Mouse (Mus musculus): ENCODE data around the gene Arhgap17. TPM values are rescaled to one million over a fixed set of nuclear protein-coding genes. Genes with fewer than 3 reads are reported as not detected.

The Arhgap17 gene
- total and polyA plus RNA-seq, 3 experiments: 2.6 to 124 (median 33.7) TPM

- no peaks in the 10 kb centered on the region for H3K9me3 ChIP-seq (replicated peaks; ENCODE audit: insufficient read depth, low read length)
- H3K27me3 ChIP-seq (ENCODE audit: control insufficient read depth in 1 of 2, insufficient read depth in 2 of 2, low read length in 2 of 2): no peaks in the 10 kb centered on the region
- H3K4me3 ChIP-seq (ENCODE audit: control insufficient read depth in 1 of 2, insufficient read depth in 1 of 2, low read depth in 2 of 2, low read length in 2 of 2): no peak overlapping the region
- no peak for DNase-seq (ENCODE audit: low read depth, low spot score)
- no peaks in the 10 kb centered on the region for H3K4me1 ChIP-seq (ENCODE audit: control insufficient read depth in 1 of 2, insufficient read depth in 2 of 2, low read length in 2 of 2)
- no peaks in the 10 kb centered on the region for H3K79me2 ChIP-seq (ENCODE audit: control insufficient read depth, insufficient read depth, low read length, poor library complexity)
- H3K36me3 ChIP-seq (ENCODE audit: control insufficient read depth in 1 of 2, insufficient read depth in 2 of 2, low read length in 2 of 2): no peaks in the 10 kb centered on the region; a peak in 1 of 4 replicates
- H3K9ac ChIP-seq (ENCODE audit: control insufficient read depth, low read depth, low read length, poor library complexity, severe bottlenecking): no peak overlapping the region
- TF ChIP-seq MXI1 (IDR thresholded peaks at IDR 0.05; ENCODE audit: low read depth, low read length): no peak
- no peak for TF ChIP-seq SMC3 (IDR thresholded peaks at IDR 0.05; ENCODE audit: low read depth, low read length)
- TF ChIP-seq ETS1 (IDR thresholded peaks at IDR 0.05; ENCODE audit: low read depth, low read length): no peak
- no peak for TF ChIP-seq RAD21 (IDR thresholded peaks at IDR 0.05; ENCODE audit: low read depth, low read length)
- no peak for TF ChIP-seq GABPA (IDR thresholded peaks at IDR 0.05; ENCODE audit: low read depth, low read length)
- no peak for TF ChIP-seq BHLHE40 (IDR thresholded peaks at IDR 0.05; ENCODE audit: borderline replicate concordance, low read depth, low read length)
- no peak for TF ChIP-seq MYC (IDR thresholded peaks at IDR 0.05; ENCODE audit: low read depth, low read length)
- TF ChIP-seq NELFE (IDR thresholded peaks at IDR 0.05; ENCODE audit: low read depth, low read length): no peak
- TF ChIP-seq MYB (IDR thresholded peaks at IDR 0.05; ENCODE audit: low read depth, low read length): no peak
- TF ChIP-seq UBTF (IDR thresholded peaks at IDR 0.05; ENCODE audit: borderline replicate concordance, insufficient read depth, low read depth, low read length): no peak
- TF ChIP-seq GATA1 (IDR thresholded peaks at IDR 0.05; ENCODE audit: low read depth, low read length): no peak
- no peak for TF ChIP-seq POLR2AphosphoS5 (IDR thresholded peaks at IDR 0.05; ENCODE audit: borderline replicate concordance, low read depth, low read length)
- no peak for TF ChIP-seq JUND (IDR thresholded peaks at IDR 0.05; ENCODE audit: low read depth, low read length)
- TF ChIP-seq ZKSCAN1 (IDR thresholded peaks at IDR 0.05; ENCODE audit: low read depth, low read length): no peak
- TF ChIP-seq KAT2A (conservative IDR thresholded peaks at IDR 0.05; ENCODE audit: low read depth, low read length): no peak
- no peak for TF ChIP-seq USF1 (IDR thresholded peaks at IDR 0.05; ENCODE audit: low read depth, low read length)
- TF ChIP-seq ZMIZ1 (IDR thresholded peaks at IDR 0.05; ENCODE audit: low read depth, low read length): no peak
- no peak for TF ChIP-seq E2F4 (IDR thresholded peaks at IDR 0.05; ENCODE audit: borderline replicate concordance, low read depth, low read length)
- no peak overlapping the region for H3K27ac ChIP-seq (ENCODE audit: control insufficient read depth, low read depth, low read length)
Observed at GRCm38 (mm10) chr7:123298225-123298624, 71.5 kb downstream of the Arhgap17 start.

GRCm38 (mm10) chr7:123296097-123296496 lies 73.6 kb downstream of the Arhgap17 start:
- H3K36me3 ChIP-seq (ENCODE audit: control insufficient read depth in 1 of 2, insufficient read depth in 2 of 2, low read length in 2 of 2): peaks cover 0 to 1% of the 10 kb centered on the region in 2 experiments; a peak in 1 of 4 replicates
- TF ChIP-seq BHLHE40 (IDR thresholded peaks at IDR 0.05; ENCODE audit: borderline replicate concordance, low read depth, low read length) (no peak), ZNF384 (IDR thresholded peaks at IDR 0.05; ENCODE audit: low read depth, low read length) (no peak), HCFC1 (IDR thresholded peaks at IDR 0.05; ENCODE audit: low read depth, low read length) (no peak), USF1 (IDR thresholded peaks at IDR 0.05; ENCODE audit: low read depth, low read length) (no peak), MAFK (IDR thresholded peaks at IDR 0.05; ENCODE audit: borderline replicate concordance, low read depth, low read length) (no peak), USF2 (IDR thresholded peaks at IDR 0.05; ENCODE audit: borderline replicate concordance in 1 of 2, insufficient read depth in 1 of 2, low read depth in 1 of 2, low read length in 2 of 2) (no peak), MYB (IDR thresholded peaks at IDR 0.05; ENCODE audit: low read depth, low read length) (no peak), E2F4 (IDR thresholded peaks at IDR 0.05; ENCODE audit: borderline replicate concordance, low read depth, low read length) (no peak), SMC3 (IDR thresholded peaks at IDR 0.05; ENCODE audit: low read depth, low read length) (no peak), MAZ (IDR thresholded peaks at IDR 0.05; ENCODE audit: low read depth, low read length) (no peak), MAX (IDR thresholded peaks at IDR 0.05; ENCODE audit: low read length) (no peak), ZC3H11A (IDR thresholded peaks at IDR 0.05; ENCODE audit: low read depth, low read length) (no peak), SIN3A (IDR thresholded peaks at IDR 0.05; ENCODE audit: low read length) (no peak), GABPA (IDR thresholded peaks at IDR 0.05; ENCODE audit: low read depth, low read length) (no peak), NRF1 (IDR thresholded peaks at IDR 0.05; ENCODE audit: insufficient read depth, low read depth, low read length, poor library complexity, severe bottlenecking) (no peak), ELF1 (IDR thresholded peaks at IDR 0.05; ENCODE audit: low read depth, low read length) (no peak), TBP (IDR thresholded peaks at IDR 0.05; ENCODE audit: low read depth, low read length) (no peak)
- H3K79me2 ChIP-seq (ENCODE audit: control insufficient read depth, insufficient read depth, low read length, poor library complexity): no peaks in the 10 kb centered on the region

More at GRCm38 (mm10) chr7:123296097-123296496, 73.6 kb downstream of the Arhgap17 start:
- H3K9ac ChIP-seq (ENCODE audit: control insufficient read depth, low read depth, low read length, poor library complexity, severe bottlenecking): no peak overlapping the region
- H3K9me3 ChIP-seq (replicated peaks; ENCODE audit: insufficient read depth, low read length): no peaks in the 10 kb centered on the region
- DNase-seq (ENCODE audit: low read depth, low spot score): no peak
- H3K27me3 ChIP-seq (ENCODE audit: control insufficient read depth in 1 of 2, insufficient read depth in 2 of 2, low read length in 2 of 2): no peaks in the 10 kb centered on the region
- H3K4me1 ChIP-seq (ENCODE audit: control insufficient read depth in 1 of 2, insufficient read depth in 2 of 2, low read length in 2 of 2): no peaks in the 10 kb centered on the region
- no peak overlapping the region for H3K27ac ChIP-seq (ENCODE audit: control insufficient read depth, low read depth, low read length)
- H3K4me3 ChIP-seq (ENCODE audit: control insufficient read depth in 1 of 2, insufficient read depth in 1 of 2, low read depth in 2 of 2, low read length in 2 of 2): no peak overlapping the region
